Mouse (Mus musculus) gastrocnemius, postnatal 10 days (tissue): ENCODE measurements around the gene Tmem217. TPM values are rescaled to one million over a fixed set of nuclear protein-coding genes. Genes with fewer than 3 reads are reported as not detected.

Experiments used
- DNase-seq: peaks from one replicate; pipeline ENCODE4 v3.0.0; 2021; ENCODE audit warnings: mixed read lengths
- microRNA-seq, 2 experiments: library from miRNA; unstranded; fragments of <30 nt; microRNA quantifications; one replicate each; pipeline ENCODE4 v1.2.0; 2021
- total RNA-seq, 2 experiments: library from RNA; stranded (reverse); gene quantifications; 2 replicates each; pipeline ENCODE4 v1.2.3; 2021

Gene Tmem217
- total RNA-seq, 2 experiments from 2014 or later: not detected

DNA sequence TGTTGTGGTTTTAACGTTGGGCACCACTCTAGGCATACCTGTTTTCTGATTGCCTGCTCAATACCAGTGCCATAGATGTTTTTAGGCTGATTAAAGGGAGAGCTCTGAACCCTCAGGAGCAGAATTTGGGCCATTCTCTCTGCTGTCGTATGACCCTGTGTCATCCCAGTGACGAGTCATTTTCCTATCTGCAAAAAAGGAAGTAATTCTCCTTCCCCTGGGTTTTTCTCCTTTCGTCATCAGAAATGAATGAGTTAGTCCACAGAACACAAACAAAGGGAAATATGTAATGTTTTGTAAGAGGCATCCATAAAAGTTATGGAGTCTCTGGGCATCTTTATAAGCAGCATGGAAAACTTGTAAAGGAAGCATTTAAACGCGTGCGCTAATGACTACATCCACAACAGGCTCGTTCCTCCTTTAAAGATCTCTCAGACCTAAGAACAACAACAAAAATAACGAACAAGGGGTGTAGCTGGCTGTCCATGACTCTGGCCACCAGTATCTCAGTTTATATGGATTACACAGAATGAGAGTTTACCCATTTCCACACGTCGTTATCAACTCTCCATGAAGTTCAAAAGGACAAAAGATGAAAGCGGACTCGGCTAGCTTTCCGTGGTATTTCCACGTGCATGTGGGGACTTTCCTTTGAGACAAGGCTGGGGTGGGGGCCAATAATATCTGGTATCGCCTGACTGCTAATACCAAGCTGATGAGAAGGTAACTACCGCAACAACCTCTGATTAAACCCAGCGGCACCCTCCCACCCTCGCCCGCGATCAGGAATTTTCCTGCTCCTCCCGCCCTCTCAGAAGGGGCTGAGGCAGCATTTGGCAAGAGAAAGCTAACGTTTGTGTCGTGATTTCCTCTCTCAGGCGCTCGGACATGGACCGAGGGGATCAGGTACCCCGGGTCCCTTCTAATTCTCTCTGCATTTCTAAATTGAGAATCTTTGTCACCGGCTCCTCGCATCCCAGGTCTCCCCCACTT is 62.9 kb downstream of the Tmem217 start:
- peak; percentile 33 for DNase-seq

DNA sequence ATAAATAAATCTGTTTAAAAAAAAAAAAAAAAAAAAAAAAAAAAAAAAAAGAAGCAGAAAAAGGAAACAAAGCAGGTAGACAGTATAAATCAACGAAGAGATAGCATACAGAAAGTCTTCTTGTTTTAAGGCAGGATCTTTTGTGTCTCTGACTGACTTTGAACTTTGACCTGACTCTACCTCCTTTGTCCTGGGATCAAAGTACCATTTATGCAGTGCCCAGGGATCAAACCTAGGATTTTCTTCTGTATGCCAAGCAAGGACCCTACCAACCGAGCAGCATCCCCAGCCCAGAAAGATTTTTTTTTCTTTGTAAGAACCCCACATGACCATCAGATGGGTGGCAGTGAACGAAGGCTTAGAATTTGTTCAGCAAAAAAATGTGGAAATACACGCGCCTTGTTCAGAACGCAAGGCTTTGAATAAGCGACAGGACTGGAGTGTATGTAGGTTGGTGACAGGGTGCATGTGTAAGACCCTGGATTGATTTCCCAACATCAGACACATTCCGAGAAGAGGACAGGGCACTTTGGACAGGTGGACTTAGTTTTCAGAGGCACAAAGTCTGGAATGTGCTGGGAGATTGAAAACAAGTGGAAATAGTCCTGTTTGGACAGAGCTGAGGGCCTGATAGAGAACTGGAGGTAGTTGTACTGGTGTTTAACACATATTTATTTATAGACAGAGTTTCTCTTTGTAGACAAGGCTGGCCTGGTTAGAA is 63.8 kb downstream of the Tmem217 start:
- no peak for DNase-seq

DNA sequence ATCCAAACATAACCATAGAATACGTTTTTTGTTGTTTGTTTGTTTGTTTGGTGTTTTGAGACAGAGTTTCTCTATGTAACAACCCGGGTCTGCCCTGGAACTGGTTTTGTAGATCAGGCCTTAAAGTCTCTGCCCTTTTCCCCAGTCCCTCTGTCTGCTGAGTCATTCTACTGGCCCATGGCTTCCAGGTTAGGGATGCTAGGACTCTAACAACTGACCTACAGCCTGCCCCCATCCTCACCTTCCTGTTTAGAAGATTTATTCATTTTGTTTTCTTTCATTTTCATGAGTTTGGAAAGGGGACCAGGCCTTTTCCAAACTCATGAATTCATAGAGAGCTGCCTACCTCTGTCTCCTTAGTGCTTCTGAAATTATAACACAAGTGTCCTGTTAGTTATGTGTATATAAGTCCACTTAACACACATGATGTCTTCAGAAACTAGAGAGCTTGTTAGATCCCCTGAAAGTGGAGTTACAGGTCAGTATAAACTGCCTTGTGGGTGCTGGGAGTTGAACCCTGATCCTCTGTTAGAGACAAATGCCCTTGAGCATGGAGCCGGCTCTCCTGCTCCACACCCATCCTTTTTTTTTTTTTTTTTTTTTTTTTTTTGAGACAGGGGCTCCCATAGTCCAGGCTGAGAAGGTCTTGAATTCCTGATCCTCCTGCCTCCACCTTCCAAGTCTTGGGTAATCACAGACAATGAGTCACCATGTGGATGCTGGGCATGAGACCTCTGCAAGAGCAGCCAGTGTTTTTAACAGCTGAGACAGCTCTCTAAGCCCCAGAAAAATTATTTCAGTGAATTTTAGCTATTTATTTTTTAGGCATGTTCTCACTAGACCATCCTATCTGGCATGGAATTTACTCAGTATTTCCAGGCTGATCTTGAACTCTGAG is 66.6 kb downstream of the Tmem217 start:
- DNase-seq: no peak

DNA sequence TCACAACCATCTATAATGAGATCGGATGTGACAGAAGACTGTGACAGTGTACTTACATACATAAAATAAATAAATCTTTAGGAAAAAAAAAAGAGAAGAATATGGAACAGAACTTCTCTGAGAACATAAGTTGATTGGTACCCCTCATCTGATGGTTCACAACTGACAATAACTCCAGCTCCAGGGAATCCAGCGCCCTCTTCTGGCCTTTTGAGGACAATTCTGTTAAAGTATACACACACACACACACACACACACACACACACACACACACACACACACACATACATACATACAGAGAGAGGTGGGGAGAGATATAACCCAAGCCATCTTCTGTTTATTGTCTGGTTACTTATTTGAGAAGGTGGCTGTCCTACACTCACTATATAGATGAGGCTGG is 67.8 kb downstream of the Tmem217 start:
- no peak for DNase-seq

DNA sequence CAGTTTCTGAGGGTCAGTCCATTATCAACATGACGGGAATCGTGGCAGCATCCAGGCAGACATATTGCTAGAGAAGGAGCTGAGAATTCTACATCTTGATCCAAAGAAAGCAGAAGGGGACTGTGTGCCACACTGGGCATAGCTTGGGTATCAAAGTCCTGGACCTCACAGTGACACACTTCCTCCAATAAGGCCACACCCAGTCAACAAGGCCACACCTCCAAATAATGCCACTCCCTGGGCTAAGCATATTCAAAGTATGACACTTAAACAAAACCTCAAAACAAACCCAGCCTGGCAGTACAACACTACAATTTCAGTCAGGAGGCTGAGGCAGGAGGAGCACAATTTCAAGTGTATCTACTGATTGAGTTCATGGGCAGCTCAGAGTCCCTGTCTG is 68.9 kb downstream of the Tmem217 start:
- DNase-seq: no peak

DNA sequence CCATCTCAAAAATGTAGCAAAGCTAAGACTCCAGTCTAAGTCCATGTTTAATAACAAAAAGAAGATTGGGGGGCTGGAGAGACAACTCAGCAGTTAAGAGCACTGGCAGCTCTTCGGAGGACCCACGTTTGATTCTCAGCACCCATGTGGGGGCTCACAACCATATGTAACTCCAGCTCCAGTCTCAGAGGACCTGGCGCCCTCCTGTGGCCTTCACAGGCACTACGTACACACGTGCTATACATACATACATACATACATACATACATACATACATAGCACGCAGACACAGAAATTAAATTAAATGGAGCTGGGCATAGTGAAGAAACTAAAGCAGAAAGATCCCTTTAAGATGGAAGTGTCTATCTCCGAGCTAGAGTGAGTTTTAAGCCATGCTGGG is 69.6 kb downstream of the Tmem217 start:
- DNase-seq: no peak

DNA sequence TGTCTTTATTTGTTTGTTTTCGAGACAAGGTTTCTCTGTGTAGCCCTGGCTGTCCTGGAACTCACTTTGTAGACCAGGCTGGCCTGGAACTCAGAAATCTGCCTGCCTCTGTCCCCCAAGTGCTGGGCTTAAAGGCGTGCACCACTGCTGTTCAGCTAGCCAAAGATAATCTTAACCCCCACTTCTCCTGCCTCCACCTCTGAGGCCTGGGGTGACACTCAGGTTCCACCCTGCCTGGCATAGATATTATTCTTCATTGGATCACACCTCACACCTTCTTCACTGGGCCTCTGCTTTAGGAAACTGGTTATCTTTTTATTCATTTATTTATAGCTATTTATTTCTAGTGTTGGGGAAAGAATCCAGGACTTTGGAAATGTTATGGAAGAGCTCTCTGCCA is 71.9 kb downstream of the Tmem217 start:
- no peak for DNase-seq

DNA sequence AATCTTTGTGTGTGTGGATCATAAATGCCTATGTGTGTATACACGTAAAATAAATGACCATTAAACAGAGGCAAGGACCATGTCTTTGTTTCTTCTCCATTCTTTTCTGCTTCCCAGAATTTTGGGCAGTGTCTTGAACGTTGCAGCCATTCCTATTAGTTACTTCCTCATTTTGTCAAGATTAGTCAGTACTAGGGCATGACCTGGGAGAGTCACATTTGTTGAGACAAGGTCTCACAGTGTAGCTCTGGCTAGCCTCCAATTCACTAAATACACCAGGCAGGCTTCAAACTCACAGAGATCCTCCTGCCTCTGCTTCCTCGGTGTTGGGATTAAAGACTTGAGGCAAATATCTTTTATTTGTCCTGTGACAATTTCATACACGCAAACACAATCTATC is 73.9 kb downstream of the Tmem217 start:
- DNase-seq: no peak

DNA sequence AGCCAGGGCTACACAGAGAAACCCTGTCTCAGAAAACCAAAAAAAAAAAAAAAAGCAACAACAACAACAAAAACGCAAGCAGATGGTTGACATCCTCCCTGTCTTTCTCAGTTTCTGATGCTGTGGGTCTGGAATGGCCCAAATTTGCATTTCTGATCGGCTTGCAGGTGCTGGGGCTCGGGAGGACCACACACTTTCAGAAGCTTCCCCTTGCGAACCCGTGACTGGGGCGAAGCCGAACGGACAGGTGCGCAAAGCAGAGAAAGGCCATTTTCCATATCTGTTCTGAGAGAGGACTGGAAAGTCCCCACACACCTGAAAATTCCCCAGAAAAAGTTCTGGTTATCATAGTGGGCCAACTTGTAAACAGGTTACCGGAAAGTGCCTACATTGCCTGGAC is 74.8 kb downstream of the Tmem217 start:
- DNase-seq: no peak

DNA sequence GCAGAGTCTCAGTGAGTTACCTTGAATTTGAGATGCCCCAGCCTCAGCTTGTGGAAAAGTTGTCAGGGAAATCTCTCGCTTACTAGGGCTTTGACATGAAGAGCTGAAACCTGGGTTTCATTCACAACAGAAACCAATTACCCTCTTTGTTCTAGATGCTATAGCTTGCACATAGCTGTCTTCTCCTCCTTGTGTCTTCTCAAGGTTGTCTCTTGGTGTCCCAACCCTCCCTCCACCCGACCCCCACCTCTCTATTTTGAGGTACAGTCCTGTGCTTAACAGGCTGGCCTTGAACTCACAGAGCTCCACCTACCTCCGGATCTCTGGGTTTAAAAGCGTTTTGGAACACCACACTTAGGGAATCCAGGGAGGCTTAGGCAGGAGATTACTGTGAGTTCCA is 75.7 kb downstream of the Tmem217 start:
- DNase-seq: no peak

Small RNA genes within 50 kb of the gene (microRNA-seq; reads per million reads assigned to microRNA genes)
- 0 reads per million in 2 experiments for gene Mir7667

Other genes with a start within 250 kb of the Tmem217 start
- 10 to 100 TPM; 38.8 to 45.1 TPM for gene Pi16, start 234.7 kb downstream of the Tmem217 start, total RNA-seq
- 100 to 1,000 TPM; 197 to 221 TPM for gene Mtch1, start 204.5 kb downstream of the Tmem217 start, total RNA-seq
- 1 to 10 TPM; 3.5 to 3.9 TPM for gene Fgd2, start 191.5 kb downstream of the Tmem217 start, total RNA-seq
- 10 to 100 TPM; 15.0 to 23.3 TPM for gene Pim1, start 61.6 kb downstream of the Tmem217 start, total RNA-seq
- gene Gm17657, start 2.7 kb downstream of the Tmem217 start, total RNA-seq: not detected
- gene Tbc1d22b, start 2.6 kb downstream of the Tmem217 start, total RNA-seq: 1 to 10 TPM; 9.3 to 9.8 TPM
- gene Rnf8, start 62.4 kb upstream of the Tmem217 start, total RNA-seq: 10 to 100 TPM; 27.2 to 29.1 TPM
- gene Gm28043, start 62.5 kb upstream of the Tmem217 start, total RNA-seq: 1 to 10 TPM in 1 of 2 experiments, under 1 TPM in 1; 0.96 to 1.8 TPM
- 10 to 100 TPM; 46.1 to 51.9 TPM for gene Cmtr1, start 108.2 kb upstream of the Tmem217 start, total RNA-seq
- gene Ccdc167, start 164.7 kb upstream of the Tmem217 start, total RNA-seq: 1 to 10 TPM; 6.2 to 9.3 TPM